Mouse (Mus musculus) adrenal gland, adult 2 months (tissue): ENCODE measurements around the gene 4933428G20Rik. TPM values are rescaled to one million over a fixed set of nuclear protein-coding genes. Genes with fewer than 3 reads are reported as not detected.
A peak's percentile ranks its signal among the peaks of the same experiment; 100 is the strongest.

Source experiments
- DNase-seq: peaks from one replicate; pipeline ENCODE4 v3.0.0; 2021
- long read RNA-seq: library from polyadenylated mRNA; stranded (forward); transcript quantifications from one replicate; pipeline ENCODE4 v2.0.0, GENCODE M21; 2021
- polyA plus RNA-seq: library from polyadenylated mRNA; depleted of rRNA; stranded (reverse); fragments of >200 nt; gene quantifications from 2 replicates; pipeline ENCODE4 v1.2.3, GENCODE M21; 2012; rRNA removed
- total RNA-seq, 2 experiments: library from RNA; stranded (reverse); gene quantifications; 2 replicates each; pipeline ENCODE4 v1.2.3; 2021

The 4933428G20Rik gene
- total RNA-seq (under 1 TPM in 1 of 2 experiments, not detected in 1; 0.59 TPM), polyA plus RNA-seq (0.07 and 0.09 TPM in 2 replicates)
- long read RNA-seq, result 0 reads

DNA sequence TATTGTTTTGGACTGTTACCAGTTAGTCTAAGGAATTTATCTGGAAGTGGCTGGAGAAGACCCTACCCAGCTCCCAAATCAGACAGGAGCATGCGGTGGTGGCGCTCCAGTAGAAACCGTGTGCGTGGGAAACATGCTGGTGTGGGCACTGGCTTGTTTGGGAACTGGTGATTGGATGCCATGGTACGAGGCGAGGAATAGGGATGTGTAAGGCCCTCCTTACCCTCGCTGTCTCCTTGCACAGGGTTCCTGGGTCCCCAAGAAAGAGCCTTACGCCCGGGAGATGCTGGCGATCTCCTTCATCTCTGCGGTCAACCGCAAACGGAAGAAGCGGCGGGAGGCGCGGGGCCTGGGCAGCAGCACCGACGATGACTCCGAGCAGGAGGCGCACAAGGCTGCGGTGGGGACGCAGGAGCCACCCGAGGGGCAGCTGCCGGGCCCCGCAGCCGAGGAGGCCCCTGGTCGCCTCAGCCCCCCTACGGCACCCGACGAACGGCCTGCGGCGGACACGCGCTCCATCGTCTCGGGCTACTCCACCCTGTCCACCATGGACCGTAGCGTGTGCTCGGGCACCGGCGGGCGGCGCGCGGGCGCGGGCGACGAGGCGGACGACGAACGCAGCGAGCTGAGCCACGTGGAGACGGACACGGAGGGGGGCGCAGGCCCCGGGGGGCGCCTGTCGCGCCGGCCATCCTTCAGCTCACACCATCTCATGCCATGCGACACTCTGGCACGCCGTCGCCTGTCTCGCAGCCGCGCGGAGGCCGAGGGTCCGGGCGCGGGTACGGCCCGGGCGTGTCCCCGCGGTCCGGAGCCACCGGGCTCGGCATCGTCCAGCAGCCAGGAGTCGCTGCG, at the start of gene 4933428G20Rik:
Gene 4933428G20Rik (minus strand): TSS at position 476 of the 855 bp plus-strand sequence.
- DNase-seq, result no peak

DNA sequence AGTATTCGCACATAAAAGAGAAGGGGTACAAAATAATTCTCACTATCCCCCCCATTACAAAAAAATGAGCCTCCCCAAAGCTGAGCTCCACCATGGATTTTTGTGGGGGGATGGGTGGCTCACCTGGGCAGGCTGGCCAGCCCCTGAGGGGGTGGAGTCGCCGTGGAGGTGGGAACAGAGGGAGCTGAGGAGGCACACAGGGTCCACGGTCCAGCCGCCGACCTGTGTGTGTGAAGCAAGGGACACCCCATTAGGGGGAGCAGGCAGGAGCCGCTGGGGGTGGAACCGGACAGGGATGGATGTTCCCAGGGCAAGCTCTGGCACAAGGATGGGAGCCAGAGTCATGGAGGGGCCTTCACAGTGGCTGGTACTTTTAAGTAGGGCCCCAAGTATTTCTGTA, 48.6 kb upstream of the 4933428G20Rik start:
- DNase-seq, result no peak

DNA sequence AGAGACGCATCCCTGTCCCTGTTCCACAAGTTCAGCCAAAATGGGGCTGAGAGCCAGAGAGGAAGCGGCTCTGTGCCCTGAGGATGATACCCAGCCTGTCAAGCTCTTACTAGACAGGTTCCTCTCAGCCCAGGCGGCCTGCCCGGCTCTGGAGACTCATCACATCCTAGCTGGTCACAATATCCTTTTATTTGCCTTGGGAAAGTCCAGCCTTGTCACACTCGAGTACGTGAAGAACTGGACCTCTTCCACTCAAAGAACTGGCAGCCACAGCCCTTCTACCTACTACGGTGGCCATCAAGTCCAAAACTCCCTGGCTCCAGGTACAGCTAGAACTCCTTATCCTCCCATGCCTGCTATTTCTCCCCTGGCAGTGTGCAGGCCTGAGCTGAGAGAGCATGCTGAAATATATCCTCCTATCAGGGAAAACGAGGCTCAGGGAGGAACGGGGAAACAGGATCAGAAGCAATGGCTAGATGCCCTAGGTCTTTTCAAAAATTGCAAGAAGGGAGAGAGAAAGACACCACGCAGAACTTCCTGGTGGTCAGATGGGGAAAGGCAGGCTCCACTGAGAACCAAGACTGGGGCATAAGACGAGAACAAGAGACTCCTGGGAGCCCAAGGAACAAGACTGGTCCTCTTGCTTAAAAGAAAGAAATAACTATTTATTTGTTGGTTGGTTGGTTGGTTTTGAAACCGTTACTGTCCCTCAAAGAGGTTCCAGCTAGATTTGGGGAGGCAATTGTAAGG, 48.0 kb upstream of the 4933428G20Rik start:
- DNase-seq, result no peak

DNA sequence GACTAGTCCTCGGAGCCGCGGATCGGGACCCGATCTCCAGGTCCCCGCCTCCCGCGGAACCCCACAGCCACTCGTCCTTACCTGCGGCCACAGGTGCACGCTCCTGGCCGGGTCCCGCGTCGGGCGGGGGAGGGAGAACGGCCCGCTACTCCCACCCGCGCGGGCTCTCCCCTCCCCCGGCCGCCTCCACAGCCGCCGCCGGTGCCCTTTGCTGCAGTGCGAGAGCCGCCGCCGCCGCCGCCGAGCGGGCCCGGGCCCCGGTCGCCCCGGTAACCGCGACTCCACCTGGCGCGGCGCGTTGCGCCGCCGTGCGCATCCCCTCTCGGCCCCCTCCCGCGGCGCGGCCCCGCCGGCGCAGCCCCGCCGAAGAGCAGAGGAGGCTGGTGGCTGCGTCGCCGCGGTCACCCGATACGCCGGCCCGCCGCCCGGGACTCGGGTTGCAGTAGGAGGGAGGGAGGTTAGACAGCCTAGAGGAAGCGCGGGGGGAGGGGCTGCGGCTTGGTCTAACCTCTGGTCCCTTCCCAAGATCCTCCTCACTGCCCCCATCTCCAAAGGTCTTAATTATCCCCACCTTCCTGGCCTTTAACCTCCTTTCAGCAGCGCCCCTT, 46.8 kb upstream of the 4933428G20Rik start:
- peak; percentile 57 for DNase-seq

DNA sequence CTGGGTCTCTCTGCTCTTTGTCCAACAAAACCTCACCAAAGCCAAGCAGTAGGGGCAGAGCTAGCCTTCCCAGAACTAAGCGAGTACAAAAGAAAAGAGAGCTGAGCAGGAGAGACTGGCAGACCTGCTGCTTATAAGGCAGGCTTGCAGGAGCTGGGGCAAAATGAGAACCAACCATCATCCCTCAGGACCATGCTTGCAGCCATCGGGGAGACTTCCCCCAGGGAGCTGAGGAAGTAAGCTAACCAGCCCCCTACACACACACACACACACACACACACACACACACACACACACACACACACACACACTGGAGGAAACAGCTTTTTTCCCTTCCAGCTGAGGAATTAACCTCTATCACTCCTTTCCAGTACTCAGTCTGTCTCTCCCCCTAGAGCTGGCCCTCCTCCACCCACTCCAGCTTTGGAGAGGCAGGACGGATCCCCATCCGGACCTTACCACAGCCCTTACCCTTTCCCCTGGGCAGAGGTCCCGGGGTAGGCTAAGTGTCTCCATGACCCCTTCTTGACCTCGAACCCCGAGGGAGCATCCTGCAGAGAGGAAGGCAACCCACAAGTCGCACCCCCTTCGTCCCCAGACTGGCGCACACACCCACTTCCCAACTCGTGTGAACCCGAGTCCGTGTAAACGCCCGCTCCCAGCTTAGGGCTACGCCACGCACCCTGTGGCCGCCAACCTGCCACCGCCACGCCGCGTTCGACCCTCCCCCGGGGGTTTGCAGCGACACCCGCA, 45.8 kb upstream of the 4933428G20Rik start:
- no peak for DNase-seq

DNA sequence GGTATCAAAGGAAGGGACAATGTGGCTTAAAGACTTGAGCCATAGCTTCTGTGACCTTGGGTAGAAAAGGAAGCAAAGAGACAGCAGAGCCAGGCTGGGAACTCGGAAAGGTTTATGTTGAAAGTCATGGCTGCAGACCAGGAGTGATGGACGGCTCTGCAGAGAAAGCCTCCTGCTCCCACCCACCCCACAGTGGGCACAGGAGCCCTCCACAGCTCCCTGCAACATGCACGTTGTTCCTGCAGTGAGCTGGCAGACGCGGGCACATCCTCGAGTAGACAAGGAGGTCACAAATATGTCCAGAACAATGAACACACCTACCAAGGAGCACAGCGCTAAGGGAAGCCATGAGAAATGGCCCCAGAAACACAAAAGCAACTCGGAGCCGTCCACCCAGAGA, 43.7 kb upstream of the 4933428G20Rik start:
- DNase-seq, result no peak

DNA sequence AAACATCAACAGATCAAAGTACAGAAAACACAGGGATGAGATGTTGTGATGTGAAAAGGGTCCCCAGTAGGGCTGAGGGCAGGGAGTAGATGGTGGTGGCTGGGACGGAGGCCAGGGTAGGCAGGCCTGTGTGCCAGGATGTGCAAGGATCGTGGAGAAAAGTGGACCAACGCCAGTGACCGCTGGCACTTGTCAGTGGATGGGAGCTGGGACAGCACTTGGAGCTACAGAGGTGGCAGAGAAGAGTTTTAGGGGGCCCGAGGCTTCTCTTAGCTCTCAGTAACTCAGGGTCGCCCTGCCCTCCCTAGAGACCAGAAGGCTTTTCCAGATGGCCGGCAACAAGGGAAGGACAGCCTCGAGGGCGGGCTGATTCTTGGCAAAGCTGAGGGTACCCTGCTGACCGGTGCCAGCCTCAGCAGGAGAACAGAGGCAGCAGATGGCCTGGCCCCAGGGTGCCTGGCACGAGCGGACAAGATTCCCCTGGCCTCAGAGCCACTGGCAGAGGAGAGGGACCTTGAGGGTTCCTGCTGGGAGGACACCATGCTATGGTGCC, 43.1 kb upstream of the 4933428G20Rik start:
- peak; percentile 65 for DNase-seq

DNA sequence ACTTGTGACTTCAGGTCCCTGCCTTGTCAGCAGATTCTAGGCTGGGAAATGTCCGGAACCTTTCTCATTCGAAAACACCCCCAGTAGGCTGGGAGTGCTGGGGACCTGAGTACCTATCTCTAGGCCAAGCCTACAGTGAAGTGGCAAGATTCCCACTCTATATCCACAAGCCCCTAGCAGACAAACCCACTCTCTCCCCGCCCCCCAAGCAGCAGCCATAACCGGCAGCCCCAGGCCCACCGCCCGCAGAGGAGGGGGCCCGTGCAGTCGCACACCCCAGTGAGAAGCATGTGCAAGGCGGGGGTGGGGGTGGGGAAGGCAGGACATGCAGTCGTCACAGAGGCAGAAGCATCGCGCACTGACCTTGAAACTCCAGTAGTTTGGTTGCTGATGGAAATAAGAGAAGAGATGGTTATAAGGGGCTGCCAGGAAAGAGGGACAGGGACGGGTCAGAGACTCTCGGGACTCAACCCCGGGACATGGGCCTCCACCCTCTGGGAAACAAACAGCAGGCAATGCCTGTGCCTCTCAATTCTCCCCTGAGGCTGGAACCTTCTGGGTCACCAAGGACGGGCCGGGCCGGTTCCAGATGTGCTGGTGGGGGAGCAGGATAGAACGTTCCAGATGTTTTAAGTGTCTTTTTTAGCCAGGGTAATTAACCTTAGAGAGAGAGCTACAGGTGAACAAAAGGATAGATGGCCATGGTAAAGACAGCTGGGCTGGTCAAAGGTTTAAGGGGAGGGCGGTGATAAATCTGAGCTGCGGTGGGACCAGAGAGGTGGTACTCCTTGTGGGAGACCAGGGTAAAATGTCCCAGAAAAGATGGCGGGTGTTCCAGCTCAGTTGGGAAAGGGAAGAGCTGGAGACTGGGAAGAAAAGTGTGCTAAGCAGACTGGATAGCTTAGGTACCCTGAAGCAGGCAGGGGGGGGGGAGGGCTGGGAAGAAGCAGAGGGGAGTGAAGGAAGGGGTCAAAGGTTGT, 42.3 kb upstream of the 4933428G20Rik start:
- DNase-seq, result no peak

DNA sequence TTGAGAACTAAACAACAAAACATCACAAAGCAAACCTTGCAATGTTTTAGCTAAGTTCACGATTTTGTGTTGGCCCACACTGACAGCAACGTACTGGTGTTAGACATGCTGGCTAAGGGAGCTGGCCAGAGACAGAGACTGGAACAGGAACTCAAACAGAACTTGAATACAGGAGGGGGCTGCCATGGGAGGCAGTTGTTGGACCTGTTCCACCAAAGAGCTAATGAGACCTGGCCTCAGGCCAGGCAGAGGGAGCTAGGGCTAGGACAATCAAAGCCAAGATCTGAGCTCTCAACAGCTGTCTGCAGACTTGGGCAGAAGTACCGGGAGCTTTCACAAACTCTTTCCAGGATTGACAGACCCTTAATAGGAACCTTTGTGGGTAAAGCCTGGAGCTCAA, 40.5 kb upstream of the 4933428G20Rik start:
- no peak for DNase-seq

DNA sequence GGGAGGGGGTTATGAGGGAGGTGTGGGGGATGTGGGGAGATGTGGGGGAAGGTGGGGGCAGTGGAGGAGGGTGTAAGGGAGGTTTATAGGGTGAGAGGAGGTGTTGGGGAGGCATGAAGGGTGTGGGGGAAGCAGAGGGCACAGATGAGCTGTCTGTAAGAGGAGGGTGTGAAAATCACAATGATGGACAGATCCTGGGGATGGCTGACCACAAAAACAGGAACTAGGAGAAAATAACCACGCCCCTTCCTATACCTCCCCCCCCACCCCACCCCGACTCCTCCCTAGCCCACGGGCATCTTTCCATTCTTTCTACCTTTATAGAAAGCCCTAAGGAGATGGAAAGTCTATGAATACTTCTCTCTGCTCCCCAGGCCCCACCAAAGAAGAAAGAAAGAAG, 40.0 kb upstream of the 4933428G20Rik start:
- no peak for DNase-seq

DNA sequence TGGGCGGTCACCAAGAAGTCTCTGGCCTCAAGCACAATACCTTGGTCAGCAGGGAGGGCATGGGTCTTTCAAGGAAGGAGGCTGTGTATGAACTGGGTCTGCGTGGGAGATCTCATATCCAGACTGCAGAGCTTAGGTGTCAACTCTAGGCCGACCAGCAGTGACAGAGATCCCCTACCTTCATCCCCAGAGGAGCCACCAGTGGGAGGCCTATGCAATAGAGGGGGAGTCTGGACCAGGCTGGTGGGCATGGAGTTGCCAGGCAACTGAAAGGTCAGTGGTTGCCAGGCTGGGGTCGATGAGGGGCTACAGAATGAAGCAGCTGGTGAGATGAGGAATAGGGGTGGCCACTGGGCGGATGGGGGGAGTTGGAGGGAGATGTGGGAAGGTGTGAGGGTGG, 39.5 kb upstream of the 4933428G20Rik start:
- no peak for DNase-seq

DNA sequence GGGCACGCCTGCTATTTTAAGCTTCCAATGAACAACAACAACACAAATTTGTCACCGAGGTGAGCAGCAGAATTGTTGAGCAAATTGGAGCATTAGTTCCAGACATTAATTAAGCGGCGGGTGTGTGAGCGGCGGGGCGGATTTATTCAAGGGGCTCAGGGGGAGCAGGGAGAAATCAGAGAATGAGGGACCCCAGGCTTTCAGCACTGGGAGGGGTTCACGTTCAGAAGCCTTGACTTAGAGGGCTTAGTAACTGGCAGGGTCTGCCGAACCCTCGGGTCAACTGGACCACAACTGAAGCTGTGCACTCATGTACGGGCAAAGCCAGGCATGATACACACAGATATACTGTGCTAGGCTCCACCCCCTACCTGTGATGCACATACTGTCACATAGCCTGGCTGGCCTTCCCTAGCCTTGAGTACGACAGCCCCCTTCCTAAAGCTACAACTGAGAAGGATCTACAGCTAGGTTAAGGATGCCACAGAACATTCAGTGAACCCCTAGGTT, 37.5 kb upstream of the 4933428G20Rik start:
- DNase-seq, result no peak

DNA sequence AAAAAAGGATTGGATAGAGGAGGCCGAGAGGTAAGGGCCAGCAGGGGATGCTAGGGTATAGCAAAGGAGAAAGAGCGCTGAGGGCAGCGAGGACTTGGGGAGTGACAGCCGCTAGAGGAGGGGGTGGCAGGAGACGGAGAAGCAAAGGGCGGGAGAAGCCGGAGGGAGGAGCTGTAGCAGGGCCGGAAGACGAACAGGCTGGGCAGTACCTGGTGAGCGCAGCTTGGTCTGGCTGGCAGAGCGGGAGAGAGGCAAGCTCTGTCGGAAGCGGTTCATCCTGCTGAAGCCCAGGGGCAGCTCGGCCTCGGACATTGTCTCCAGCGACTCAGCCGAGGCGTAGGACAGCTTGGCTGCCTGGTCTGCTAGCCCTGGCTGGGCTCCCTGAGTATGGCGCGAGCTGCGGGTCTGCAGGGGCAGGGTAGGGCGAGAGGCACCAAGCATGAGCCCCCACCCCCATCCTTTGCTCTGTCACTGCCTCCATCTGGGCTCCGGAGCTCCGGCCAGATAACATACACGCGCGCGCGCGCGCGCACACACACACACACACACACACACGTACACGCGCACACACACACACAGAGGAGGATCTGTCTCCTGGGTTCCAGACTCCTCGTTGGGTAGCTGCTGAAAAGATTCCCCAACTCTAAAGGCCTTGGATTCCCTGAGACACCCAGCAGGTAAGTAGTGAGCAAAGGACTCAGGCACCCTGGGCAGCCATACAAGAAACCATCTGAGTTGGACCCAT, 36.9 kb upstream of the 4933428G20Rik start:
- no peak for DNase-seq

DNA sequence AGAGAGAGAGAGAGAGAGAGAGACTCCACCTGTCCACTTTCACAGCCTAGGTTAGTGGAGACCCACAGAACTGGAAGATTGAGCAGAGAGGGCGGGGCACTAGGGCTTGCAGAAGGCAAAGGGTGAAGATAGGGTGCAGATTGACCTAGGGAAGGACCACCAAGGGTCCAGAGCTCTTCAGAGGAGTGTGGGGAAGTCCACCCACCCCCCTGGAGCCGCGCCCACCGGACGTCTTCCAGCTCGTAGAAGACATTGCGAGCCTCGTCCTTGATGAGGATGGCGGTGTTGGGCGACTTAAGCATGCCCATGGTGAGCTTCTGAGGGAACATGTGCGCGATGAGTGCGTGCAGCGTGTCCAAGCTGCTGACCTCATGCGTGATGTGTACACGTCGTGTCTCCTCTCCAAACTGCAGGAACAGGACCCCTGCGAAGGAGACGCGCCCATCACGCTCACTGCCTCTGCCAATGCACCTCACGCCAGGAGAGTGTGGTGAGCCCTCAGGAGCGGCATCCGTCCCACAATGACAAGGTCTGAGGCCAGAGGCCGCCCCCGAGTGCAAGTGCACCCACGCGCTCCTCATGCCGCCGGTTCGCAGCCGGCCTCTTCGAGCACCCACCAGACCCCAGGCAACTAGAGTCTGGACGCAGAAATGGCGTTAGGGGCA, 36.1 kb upstream of the 4933428G20Rik start:
- DNase-seq, result no peak

DNA sequence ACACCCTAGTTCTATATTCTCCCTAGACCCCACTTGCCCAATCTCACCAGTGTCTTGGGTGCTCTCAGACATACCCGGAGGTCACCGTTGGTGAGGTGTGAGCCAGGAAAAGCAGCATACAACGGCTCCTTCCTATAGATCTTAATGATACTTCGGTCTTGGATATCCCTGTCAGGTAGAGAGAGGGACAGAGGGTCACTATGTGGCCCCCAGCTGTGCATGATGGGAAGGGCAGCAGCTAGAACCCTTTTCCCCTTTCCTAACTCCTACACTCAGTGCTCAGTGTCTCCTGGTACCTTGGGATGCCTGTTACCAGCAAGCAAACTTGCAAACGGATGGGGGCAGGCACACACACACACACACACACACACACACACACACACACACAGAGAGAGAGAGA, 35.5 kb upstream of the 4933428G20Rik start:
- no peak for DNase-seq

DNA sequence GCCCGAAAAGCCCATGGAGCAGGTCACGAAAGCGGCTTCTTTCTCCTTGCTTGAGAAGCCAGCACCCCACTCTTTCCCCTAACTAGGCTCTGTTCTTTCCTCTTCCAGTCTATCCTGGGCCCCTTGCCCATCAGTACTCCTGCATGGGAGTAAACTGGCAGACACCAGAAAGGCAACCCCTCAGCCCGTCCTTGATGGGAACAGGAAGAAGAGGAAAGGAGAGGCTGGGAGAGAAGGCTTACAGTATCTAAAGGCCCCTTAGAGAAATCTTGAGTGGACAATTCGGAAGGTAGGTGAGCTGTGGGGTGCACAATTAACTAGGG, 35.1 kb upstream of the 4933428G20Rik start:
- no peak for DNase-seq

DNA sequence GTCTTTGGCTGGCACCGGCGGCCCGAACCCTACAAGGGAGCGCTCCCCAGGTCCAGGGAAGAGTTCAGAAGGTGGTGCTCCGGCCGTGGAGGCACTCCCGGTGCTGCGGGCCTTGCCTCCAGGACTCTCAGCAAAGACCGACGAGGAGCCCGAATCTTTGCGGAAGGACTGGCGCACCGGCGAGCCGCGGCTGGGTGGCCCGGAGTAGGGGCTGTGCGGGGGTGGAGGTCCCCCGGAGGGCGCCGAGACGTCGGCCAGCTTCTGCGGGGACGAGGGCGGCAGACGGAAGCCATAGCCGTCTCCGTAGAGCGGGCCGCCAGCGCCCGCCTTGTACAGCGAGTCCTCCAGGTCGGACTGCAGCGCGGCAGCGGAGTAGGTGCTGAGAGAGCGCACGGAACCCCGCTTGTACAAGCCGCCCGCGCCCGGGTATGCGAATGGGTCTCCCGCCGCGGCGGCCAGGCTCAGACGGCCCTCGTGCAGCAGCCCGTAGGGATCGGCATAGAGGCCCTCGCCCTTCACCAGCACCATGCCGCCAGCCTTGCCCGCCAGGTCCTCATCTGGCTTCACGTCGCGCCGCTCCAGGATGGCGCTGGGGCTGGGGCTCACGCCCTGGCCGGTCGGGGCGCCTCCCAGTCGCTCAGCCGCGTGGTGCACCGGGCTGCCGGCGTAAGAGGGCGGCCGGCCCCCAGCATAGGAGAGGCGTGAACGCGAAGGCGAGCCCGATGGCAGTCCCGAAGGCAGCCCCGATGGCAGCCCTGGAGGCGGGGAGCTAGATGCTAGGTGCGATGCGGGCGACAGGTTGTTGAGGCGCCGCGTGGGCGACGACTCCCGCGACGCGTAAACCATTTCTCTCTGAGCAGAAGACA, 34.5 kb upstream of the 4933428G20Rik start:
- peak; percentile 47 for DNase-seq

DNA sequence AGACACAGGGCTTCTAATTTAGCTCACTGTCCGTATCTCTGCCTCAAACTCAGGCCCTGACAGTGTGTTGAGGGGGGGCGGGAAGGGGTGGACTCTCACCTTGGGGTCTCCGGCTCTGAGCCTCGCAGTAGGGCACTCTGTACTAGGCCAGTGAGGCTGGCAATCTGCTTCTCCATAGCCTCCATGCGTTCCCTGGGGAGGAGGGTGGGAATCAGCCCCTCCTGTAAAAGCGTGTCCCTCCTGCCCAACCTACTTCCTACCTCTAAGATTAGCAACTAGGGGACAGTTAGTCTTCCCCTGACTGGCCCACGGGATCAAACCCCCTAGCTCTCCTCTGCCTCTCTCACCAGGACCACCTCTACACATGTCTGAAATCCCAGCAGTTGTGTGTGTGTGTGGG, 33.5 kb upstream of the 4933428G20Rik start:
- no peak for DNase-seq
